Mouse (Mus musculus) adipocyte (in vitro differentiated cells): ENCODE measurements around the gene Sumf2.
A peak's percentile ranks its signal among the peaks of the same experiment; 100 is the strongest.

Source experiments
- DNase-seq: peaks from one replicate; pipeline ENCODE4 v3.0.0-alpha.2; 2016; ENCODE audit warnings: low spot score

Gene Sumf2

DNA sequence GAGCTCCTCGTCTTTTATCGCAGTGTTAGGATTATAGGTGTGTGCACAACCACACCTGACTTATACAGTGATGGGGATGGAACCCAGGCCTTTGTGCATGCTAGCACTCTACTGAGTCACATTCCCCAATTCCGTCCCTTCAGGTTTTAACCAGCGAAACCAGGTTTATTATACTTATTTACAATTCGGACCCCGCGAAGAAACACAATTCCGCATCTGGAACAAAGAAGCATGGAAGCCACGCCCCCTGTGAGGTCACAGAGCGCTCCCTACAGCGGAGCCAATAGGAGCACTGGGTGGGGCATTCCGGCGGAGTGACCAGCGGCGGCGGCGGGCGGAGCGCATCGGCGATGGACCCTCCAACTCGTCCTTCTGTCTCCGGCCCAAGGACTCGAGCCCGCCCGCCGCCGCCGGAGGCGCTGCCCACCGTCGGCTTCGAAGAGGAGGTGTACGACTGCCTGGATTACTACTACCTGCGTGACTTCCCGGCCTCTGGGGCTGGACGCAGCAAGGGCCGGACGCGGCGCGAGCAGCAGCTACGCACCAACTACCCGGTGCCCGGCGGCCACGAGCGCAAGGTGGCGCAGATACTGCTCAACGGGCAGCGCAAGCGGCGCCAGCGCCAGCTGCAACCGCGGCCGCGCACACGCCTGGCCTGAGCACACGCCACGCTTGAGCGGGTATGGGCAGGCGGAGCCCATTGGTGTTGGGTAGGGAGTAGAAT is 61.6 kb downstream of the Sumf2 start, which contains the start of gene Nupr1l:
Gene Nupr1l, plus strand, starts transcription at position 299 of the 724 bp plus-strand sequence.
- DNase-seq: peak; percentile 75

DNA sequence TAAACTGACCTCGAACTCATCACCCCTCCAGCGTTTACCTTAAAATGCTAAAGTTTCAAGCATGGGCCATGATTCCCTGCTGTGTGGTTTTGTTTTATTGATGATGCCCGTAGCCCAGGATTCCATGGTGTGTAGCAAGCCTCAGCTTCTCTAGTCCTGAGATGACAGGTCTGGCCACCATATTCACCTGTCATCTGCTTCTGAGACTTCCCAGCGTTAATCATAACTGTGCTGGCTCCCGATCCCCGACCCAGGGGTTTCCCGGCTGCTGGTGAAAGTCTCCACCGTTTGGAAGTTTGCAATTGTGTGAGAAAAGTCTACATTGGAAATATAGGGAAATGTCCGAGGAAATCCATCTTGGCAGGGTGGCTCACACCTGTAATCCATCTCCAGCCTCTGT is 62.4 kb downstream of the Sumf2 start:
- no peak for DNase-seq

DNA sequence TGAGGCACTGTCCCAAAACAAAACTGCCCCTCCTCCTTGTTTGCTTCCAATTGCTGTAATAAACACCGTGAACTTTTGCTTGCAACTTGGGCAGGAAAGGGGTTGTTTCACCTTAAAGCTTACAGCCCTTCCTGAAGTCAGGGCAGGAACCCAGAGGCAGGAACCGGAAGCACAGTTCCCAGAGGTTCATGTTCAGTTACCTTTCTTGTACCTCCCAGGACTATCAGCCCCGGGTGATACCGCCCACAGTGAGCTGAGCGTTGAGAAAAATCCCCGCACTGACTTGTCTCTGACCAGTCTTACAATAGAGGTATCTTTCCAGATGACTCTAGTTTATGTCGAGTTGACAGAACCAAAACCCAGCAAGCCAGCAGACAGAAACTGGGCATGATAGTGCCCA is 62.8 kb downstream of the Sumf2 start:
- DNase-seq: no peak
